Mouse (Mus musculus) spleen, adult 2 months (tissue): ENCODE data around the gene Msantd2.

ENCODE experiments used
- CTCF ChIP-seq: fragments of 200-500 bp; IDR thresholded peaks from 2 replicates; pipeline ENCODE4 v1.5.1; 2011; ENCODE audit warnings: mild to moderate bottlenecking, inconsistent platforms; ENCODE audit not compliant: insufficient read depth, insufficient read length, insufficient replicate concordance; ENCODE audit errors: extremely low read depth
- POLR2A ChIP-seq: fragments of 200-500 bp; IDR thresholded peaks from 2 replicates; pipeline ENCODE4 v1.6.1; 2011; ENCODE audit warnings: low read depth, low read length, inconsistent platforms

GRCm38 (mm10) chr9:37488611-37489396, at the start of gene Msantd2:
- TF ChIP-seq CTCF (no peak), POLR2A (peak; percentile 33)
